Mouse (Mus musculus) heart, adult 18-20 months (tissue): ENCODE measurements at regions not wholly inside any gene's neighbourhood (a gene's known extent, or its start where the extent isn't known, plus 50 kb on each side); places are given as distances from the start of the nearest gene placed in this dataset.

ENCODE experiments used
- DNase-seq, 2 experiments: peaks; one replicate each; pipeline ENCODE4 v3.0.0; 2021 to 2022; ENCODE audit warnings: mixed read lengths in 1 of 2

GRCm38 (mm10) chr2:115456372-115457022 lies 125.0 kb upstream of the BC052040 start:
- DNase-seq: no peak

DNA sequence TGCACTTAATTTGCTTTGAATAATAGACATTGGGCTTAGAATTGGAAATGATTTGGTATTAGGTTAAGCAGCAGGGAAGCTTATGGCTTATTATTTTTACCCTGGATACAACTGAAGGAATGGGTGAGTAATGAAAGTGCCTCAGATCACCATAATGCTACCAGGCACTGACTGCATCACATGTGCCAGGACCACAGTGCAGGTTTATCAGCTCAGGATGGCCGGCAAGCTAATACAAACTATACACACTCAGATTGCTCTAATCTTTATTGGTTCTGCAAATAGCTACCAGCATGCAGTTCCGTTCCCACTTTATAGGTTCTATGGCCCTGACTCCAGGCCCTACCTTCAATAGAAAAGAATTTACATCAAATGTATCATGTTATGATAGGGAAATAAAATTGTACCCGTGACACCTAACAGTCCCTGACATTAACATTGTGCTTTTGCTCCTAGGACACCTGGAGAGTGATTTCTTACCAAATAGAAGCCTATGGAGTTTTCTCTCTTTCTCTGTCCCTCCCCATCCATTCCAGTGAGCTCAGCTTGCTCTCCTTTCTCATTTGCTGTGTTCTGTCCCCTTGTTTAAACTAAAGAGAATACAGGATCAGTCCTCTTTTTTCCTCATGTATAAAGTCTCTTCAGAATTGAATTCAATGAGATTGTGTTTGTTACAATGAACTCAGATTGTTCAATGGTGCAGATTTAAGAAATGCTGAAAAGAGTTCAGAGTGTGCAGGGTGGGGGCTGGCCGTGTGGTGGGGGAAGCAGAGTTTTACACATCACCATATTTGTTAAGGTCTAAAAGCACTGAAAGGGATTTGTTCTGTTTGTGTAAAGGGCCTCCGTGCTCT lies 121.3 kb upstream of the BC052040 start:
- no peak for DNase-seq

GRCm38 (mm10) chr2:115460882-115461151 lies 120.7 kb upstream of the BC052040 start:
- no peak for DNase-seq

DNA sequence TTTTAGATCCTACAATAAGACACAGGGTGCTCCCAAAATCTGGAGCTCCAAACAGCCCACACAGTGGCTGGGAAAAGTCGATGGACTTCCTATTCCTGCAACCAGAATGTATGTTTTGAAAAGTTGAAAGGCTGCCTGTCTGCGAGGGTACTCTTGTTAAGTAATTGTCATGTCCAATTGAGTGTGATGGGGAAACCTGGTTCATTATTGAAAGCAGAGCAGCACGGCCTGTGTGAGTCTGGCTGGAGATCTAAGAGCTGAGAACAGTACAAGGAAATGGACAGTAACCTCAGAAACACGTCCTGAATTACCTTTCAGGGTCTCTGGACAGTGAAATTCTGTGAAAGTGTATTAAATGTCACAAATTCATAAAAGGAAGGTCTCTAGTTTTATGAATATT lies 115.3 kb upstream of the BC052040 start:
- DNase-seq: no peak

DNA sequence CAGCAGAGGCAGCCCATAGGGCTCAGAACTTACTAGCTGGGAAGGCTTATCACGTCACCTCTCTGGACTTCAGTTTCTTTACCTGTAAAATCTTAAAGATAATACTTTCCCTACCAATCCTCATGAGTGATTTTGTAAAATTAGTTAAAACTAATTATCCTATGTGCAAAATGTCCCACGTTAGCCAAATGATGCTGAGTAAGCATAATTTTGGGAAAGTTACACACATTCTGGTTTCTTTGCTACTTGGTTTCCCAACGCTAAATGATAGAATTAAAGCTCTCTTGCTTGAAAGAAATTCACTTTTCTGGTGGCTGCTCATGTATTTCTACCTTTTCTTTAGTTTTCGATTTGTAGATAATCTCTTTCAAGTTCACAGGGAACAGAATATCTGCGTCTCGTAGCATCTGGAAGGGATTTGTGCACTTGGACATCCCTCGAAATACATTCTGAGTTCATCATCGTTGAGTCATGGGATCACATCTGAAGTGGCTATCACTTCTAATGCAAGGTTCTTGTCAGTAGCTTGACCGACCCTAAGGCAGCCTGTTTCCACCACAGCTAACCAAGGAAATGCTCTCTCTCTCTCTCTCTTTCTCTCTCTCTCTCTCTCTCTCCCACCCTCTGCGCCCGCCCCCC lies 114.3 kb upstream of the BC052040 start:
- no peak for DNase-seq

- no peak for DNase-seq
These were observed 113.6 kb upstream of the BC052040 start for GRCm38 (mm10) chr2:115467936-115468335.

DNA sequence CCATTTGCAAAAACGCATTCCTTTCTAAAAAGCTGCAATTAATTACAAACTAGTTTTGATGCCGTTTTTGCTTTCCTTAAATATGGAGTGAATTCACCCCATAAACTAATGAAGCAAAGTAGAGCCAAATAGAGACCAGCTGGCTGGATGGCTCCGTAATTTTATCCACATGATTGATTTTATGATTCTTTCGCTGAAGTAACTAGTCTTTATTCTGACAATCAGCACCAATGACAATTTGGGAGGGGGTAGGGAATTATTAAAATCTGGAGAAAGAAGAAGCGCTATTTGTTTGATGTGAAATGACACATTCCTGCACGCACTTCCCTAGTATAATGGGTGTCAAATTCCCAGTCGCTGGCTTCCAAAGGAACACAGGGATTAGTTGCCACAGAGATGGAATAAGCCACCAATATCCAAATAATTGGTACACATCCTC lies 113.0 kb upstream of the BC052040 start:
- no peak for DNase-seq

DNA sequence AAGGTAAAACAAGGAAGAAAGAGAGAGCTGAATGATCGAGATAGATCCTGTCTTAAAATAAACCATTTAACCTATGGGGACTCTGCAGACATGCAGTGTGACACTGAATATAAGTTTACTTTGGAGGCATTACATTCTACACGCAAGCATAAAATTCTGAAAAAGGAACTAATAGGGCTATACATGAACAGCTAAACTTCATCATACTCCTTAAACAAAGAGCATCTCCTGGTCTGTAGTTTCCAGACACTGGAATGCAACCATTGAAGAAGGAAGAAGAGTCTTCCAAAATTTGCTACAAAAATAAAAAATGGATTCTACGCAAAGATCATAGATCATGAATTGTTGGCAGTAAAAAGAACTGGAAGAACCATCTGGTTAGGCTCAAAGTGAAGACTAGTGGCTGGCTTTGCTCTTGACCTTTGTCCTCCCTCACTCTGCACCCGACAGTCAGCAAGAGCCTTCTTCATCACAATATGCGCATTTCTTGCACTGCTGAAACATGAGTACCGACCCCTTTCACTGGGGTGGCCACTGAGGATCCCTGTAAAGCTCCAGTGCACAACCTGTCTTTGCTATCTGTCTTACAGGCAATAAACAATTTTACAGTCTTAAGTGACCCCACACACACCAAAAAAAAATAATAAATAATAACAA lies 112.2 kb upstream of the BC052040 start:
- DNase-seq: no peak

GRCm38 (mm10) chr2:115472393-115472792 lies 109.1 kb upstream of the BC052040 start:
- DNase-seq: no peak

GRCm38 (mm10) chr2:115483418-115484288 lies 97.9 kb upstream of the BC052040 start:
- DNase-seq: peak; percentile 49 to 64

DNA sequence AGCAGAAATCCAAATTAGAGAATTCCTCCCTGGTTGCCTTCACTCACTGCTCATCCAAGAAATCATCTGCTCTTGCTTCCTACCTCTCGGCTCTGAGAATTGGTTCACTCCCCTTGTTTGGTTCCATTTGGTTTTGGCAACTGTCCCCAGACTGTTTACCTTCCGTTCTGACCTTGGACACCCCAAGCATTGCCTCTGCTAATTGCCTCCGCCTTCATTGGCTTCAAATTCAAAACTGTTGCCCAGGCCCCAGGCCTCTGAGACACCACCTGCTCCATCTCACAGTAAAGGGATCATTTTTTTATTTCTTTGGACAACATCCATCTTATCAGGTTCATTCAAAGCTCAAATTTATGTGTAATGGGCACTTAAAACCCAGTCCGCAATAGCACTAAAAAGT lies 93.1 kb upstream of the BC052040 start:
- no peak for DNase-seq

- no peak for DNase-seq
These were observed 88.5 kb upstream of the BC052040 start for GRCm38 (mm10) chr2:115493020-115493419.

GRCm38 (mm10) chr2:115499904-115500303 lies 81.6 kb upstream of the BC052040 start:
- DNase-seq: no peak

GRCm38 (mm10) chr2:115509527-115509926 lies 72.0 kb upstream of the BC052040 start:
- DNase-seq: no peak

GRCm38 (mm10) chr2:115511146-115511545 lies 70.4 kb upstream of the BC052040 start:
- DNase-seq: no peak

DNA sequence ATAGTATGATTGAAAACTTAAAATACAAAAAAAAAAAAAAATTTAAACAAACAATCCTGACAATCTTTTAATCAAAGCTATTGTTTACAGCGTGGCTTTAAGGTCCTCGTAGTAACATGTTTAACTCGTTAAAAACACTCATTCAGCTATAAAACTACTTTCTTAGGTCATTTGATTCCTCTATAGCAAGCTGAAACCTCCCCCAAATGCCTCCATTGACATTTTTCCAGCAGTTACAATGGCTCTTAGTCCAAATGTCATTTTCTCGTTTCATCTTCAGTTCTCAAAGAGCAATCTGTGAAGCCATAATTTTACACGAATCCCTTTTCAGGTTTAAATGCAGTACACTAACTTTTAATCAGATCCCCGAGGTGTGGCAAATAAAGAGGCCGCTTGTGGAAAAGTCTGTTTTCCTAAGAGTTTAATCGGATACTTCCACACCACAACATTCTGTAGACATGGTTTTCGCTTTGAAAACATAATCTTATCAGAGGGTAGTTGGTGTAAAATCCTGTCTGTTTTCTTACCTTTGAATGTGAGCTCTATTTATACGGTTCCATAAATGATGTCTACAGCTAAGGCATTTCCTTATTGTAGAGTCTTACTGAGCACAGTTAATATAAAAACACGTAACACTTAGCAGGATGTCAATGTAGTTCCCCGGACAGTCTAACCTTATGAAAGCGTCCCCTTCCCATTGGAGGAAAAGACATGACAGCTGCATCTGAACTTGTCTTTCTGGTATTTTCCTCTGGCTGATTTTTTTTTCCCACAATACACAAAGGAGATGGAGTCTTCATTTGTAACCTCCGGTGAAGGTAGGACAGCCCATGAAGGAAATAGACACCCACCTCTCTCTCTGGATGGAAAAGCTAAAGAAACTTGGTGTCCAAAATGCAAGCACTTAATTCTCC lies 69.6 kb upstream of the BC052040 start:
- DNase-seq: no peak

DNA sequence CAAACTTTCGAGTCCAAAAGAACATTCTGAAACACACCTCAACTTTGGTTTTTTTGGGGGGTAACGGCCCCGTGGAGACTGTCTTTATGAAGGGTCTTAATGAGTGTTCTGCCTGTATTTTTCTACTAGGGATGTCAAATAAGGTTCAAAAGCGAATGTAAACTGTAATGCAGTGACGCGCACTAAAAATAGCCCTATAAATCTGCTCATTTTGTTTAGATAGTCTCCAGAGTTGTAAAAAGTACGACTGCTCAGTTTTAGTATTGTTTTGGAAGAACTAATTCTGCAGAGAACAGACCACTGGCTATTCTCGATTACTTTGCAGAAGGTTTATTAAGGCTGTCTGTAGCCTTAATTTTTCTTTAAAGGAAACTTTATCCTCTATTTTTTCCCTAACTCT lies 68.6 kb upstream of the BC052040 start:
- no peak for DNase-seq

DNA sequence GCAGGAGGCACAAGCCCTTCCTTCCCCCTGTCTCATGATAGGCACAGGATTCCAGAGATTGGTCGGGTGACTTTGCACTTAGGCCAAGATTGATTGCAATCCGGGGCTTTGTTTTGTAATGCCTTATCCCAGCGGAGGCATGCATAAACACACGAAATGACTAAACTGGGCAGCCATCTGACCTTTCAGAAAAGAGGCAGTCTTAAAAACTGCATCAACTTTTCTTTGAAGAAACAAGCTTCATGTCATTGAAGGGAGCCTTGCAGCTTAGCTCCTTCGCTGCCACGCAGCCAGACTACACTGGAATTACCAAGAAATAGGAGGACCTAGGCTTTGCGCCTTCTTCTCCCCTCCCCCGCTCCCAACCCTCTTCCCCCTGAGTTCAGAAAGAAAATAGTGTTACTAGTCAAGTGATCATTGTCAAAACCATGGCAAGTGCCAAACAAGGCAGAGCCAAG lies 67.7 kb upstream of the BC052040 start:
- peak in 1 of 2 experiments; percentile 2 for DNase-seq

DNA sequence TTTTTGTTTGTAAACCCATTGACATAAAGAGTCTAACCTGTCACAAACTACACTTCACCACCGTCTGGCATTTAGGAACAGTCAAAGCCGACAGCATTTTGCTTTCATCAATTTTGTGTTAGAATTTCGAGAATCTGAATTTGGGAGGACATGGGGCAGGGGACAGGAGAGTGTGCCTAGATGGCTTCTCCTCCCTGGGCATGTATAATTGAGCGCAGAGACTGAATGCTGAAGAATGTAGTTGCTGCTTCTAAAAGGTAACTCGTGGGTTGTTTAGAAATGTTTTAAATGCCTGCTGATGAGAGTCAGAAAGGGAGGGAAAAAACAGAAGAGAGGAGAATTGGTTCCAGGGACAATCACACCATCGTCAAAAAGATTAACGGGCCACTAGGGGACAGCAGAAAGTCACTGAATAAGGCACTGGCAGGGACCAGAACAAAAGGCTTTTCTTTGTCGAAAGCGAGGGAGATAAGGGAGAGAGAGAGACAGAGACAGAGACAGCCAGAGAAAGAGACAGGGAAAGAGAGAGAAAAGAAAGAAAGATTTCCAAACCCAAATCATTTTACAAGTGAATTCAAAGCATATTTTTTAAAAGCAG lies 66.6 kb upstream of the BC052040 start:
- peak; percentile 8 to 14 for DNase-seq

DNA sequence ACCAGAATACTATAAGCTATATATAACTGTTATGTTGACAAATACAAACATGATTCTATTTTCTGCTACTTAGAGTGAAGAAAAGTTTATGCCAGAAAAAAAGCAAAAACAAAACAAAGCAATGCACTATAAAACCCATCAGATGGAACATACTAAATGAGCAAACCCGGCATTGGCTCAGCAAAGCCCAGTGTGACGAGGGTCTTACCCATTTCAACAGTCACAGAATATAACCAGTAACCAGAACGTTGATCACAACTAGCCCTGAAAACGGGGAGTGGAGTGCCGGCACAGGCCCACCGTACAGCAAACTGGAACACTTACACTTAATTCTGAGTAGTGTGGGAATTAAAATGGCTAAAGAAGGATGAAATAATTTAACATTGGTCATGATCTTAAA lies 66.0 kb upstream of the BC052040 start:
- no peak for DNase-seq
